Mouse (Mus musculus): ENCODE data around the gene Cntnap5a.

The Cntnap5a gene

DNA sequence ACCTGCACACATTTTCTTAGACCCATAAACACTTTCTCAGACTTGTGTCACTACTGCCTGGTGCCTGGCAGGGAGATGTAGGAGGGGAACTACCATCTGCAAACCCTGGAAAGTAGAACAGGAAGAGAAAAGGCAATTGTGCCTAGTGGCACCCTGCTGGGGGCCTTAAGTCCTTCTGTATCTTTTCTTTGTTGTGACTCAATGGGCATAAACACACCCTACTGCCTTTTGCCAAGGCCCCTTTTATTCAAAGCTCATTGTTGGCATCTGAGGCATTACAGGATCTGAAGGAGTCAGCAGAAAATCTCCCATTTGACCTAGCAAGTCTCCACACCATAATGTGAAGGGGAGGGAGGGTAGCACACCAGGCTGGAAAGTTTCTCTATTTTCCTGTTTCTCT is 682.2 kb downstream of the Cntnap5a start:
- DNase-seq (ENCODE audit: low read depth), result no peak

DNA sequence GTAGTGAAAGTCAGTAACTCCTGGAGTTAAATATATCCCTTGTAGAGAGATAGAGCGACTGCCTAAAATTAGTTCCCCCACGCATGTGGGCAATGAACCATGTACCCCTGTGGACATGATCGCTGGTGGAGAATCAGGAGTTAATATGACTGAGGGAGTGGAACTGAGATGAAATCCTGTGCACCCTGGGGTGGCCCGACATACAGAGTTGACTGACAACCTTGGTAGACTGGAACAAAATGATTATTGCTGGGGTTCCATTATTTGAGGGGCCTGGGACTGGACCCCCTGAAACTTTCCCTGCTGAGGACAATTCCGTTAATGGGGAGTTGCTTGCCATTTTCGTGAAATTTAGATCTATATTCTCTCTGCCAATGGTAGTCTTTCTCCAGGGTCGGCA is 683.0 kb downstream of the Cntnap5a start:
- DNase-seq (ENCODE audit: low read depth), result no peak

DNA sequence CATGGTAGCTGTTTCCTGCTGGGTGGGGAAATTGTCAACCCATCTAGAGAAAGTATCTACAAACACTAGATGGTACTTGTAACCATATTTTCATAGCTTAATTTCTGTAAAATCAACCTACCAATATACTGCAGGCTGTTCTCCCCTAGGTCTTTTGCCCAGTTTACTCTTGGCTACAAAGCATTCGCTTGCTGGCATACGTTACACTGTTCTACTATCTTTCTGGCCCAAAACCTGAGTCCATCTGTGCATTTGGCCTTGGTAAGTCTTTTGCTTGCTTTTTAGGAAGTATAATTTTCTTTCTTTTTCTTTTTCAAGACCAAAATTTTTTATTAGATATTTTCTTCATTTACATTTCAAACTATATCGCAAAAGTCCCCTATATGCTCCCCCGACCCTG is 686.3 kb downstream of the Cntnap5a start:
- no peak for DNase-seq (ENCODE audit: low read depth)

DNA sequence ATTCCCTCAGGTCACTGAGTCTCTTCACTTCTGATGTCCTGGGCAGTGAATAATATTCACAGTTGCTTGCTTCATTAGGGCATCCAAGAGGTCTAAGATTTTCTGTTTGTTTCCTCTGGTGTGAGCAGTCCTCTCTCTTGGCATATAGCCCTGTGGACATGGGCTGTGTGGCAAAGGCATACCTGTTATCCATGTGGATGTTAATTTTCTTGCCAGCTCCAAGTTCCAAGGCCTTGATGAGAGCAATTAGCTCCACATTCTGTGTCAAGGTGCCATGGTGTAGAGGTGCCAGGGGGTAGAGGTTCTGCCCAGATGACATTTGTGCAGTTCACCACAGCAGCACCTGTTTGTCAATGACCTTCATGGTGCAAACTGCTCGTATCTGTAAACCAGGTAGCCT is 689.0 kb downstream of the Cntnap5a start:
- no peak for DNase-seq (ENCODE audit: low read depth)

DNA sequence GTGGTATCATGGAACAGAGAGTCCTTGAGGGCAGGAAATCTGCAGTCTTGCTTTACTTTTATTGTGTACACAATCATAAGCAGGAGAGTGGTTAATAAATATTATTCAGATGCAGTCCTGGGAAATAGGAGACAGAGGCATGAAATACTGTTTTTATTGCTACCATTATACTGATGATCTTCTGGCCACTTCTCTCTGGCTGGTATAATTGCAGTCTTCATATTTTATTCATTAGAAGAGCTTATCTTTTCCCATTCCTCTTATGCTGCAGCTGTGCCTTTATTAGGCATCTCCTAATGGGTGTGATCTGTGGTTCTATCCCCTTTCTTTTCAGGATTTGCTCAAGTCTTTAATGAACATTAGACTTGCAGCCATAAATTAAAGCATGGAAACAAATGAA is 707.8 kb downstream of the Cntnap5a start:
- no peak for DNase-seq (ENCODE audit: low read depth)

DNA sequence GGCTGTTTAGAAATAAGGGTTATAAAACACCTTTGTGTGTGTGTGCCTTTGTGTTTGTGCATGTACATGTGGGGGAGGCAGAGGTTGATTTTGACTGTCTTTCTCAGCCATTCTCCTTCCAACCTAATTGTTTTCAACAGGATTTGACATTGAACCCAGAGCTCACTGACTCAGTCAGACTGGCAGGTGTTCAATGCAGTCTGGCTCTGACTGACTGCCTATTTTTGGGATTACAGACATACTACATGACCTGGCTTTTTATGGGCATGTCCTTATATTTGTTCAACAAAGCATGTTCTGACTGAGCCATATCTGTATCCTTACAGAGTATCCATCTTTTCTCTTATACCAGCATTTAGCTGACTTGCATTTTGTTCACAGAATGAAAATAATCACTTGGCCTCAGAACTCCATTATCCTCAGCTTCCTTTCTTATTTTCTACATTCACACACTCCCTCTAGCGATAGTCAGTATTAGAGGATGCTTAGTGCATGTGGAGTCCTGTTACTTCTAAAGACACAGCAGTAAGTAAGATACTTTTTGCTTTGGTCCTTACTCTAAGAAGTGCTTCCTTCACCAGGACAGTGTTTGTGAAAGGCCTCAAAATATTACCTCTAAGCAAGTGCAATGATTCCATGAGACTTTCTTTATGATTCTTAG is 717.6 kb downstream of the Cntnap5a start:
- no peak for DNase-seq (ENCODE audit: low read depth)

DNA sequence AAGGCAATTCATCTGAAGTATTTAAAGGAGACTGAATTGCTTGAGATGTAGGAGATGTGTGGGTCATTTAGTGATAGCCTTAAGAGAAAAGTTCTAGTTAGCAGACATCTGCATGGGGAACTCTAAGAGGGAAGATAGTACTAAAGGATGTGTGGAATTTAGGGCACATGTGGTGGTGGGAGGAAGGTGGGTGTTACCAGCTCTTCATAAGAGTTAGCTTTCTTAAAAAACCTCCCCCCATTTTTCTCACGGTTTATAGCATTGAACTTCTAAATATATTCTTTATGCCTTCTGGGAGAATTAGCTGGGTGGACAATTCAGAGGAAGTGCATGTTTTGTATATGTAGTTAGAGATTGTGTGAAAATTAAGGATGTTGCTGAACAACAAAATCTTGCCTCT is 725.3 kb downstream of the Cntnap5a start:
- no peak for DNase-seq (ENCODE audit: low read depth)

DNA sequence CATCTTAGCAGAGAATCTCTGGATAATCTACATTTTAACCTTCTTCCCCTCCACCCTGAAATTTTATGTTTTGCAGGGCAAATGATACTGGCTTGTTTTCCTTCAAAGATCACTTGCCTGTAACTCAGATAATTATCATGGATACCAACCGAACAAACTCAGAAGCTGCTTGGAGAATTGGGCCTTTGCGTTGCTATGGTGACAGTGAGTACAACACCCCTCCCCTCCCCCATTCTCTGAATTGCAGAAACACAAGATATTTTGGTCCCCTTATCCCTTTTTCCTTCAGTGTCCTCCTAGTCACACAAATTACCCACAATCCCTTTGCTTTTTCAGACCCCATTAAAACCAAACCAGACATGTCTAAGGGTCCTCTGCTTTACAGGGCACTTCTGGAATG is 743.8 kb downstream of the Cntnap5a start:
- DNase-seq (ENCODE audit: low read depth), result no peak

DNA sequence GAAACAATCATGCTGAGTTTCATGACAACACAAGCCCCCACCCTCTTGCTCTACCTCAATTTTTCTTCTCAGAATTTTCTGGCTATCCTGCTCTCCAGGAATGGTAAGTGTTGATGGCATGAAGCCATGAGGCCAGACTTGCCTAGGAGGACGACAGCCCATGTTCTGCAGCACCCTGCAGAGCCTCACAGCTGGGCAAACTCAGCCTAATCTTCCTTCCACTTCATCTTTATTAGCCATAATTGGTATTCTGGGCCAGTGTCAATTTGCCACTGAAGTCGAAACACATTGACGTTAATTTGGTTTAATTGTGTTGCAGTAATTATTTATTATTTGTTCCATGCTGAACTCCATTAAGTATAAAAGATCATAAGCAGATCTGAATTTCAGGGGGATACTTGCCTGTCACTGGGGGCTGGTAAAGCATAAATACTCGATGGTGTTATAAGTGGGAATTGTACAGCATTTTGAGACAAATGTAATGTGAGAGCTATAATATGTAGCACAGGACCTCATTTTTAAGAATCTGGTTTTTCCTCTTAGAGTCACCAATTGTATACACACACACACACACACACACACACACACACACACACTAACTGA is 770.7 kb downstream of the Cntnap5a start:
- DNase-seq (ENCODE audit: low read depth), result no peak

DNA sequence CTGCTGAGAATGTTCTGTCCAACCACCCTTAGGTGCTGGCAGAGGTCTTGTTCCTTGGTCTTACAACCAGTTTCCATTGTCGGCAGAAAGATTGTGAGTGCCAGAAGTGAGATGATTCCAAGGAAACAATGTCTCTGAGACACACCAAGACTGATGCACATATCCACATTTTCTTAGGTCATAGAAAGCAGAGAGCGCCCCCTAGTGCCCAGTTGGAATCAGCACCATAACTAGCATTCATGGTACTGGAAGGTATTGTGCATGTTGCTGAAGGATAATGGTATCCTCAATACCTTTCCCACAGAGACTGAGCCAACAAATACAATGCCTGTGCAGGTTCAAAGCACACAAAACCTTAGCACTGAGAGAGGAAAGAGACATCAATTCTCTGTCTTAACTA is 793.1 kb downstream of the Cntnap5a start:
- no peak for DNase-seq (ENCODE audit: low read depth)

DNA sequence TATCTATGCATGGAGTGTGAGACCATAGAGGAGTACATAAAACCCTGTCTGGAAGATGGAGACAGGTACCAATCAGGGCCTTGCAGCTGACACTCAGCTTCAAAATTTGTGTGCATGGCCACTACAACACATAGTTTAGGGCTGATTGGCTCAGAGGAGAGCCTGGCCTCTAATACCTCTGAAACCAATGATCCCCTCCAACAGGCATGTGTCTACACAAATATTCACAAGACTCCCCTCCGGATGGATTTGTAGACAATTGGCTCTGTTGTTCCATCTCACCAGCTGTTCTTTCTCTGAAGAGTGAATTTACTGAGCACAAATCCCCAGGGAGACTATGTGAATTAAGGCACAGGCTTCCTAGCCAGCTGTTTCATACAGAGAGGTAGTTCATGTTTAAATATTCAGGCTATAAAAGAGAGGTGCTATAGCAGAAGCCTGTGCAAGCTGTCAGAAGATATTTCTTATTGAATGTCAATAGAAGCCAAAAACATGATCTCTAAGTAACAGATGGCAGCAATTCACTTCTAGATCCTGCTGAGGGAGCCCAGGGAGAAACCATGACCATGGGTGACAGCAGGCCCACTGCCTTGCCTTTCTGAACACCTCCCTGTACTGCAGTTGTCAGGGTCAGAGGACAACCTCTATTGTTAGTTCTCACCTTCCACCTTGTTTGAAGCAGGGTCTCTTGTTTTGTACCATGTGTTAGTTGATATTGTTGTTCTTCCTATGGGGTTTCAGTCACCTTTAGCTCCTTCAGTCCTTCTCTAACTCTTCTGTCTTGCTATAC is 804.4 kb downstream of the Cntnap5a start:
- no peak for DNase-seq (ENCODE audit: low read depth)

DNA sequence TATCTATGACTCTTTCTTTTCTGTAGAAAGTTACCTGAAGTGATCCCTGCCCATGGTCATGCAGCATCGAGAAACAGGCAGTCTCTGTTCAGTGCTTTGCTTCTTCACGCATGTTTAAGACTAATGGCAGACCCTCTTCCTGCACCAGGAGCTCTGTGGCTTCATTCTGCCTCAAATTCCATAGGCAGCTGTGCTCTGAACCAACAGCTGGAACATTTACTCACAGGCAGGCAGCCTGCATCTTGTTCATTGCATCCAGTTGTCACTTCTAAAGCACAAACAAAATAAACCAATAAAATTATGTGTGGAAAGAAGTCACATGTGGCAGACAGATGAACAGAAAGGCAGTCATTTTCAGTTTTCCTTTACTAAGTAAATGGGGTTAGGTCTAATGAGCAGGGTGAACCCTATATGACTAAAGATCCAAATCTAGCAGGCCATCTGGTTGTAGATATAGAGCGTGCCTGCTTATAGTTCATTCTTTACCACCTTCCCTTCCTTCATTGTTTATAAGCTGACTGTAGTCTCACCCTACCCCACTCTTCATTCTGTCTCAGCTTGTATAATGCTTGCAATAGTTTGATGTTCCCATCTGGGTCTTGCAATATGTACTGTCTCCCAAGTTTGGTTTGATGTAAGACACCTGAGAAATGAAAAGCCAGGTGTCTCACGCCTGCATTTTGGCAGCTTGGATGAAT is 893.6 kb downstream of the Cntnap5a start:
- no peak for DNase-seq (ENCODE audit: low read depth)

DNA sequence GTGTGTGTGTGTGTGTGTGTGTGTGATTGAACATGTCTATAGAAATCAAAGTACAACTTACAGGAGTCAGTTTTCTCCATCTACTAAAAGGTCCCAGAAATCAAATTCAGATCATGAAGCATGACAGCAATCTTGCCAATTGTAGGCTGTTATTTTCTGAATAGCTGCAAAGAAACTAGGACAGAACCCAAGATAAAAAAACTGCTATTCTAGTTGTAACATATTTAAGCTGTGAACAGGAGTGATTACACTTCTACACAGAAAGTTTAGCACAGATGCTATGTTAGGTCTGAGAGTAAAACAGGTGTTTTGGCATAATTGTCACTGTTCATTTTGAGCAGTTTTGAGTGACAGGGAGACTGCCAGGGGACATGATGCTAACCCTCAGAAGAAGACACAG is 931.7 kb downstream of the Cntnap5a start:
- no peak for DNase-seq (ENCODE audit: low read depth)
